Mouse (Mus musculus) neutrophil, adult 65 days (primary cell): Measurements from ENCODE around the gene Arhgap18. TPM values are rescaled to one million over a fixed set of nuclear protein-coding genes. Genes with fewer than 3 reads are reported as not detected.

ENCODE experiments used
- total RNA-seq: library from RNA; stranded (reverse); gene quantifications from 2 replicates; pipeline ENCODE4 v1.2.4, GENCODE M21; 2023

The Arhgap18 gene
- total RNA-seq: 19.1 and 22.3 TPM in 2 replicates

DNA sequence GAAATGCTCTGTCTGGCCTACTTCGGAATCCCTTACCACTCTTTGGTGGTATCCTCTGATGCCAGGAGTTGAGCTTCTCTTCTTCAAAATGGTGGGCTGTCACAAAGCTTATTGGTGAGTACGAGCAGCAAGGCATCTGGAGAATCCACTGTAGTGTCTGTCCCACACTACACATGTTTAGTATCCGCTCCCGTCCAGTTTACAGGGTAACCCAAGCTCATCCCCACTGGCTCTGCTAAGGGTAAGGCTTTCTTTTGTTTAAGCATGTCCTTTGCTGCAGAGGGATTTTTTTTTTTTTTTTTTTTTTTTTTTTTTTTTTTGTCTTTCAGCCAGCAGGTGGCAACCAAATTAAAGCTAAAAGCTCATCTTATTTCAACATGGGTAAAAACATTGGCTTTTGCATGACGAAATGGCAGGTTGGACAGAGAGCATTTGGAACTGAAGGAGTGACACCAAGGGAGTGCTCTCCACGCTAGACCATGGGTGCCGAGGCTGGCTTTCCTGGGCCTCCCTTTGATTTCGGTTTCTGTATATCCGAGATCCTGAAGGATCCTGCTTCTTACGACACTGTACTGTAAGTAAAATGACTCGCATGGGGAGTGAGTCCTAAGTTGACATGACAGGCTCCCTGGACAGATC, at the start of gene Arhgap18:
Gene Arhgap18 (plus strand): TSS at position 493 of the 639 bp plus-strand sequence.

